ENCODE assay signal across 15 mouse cellular contexts in the genomic region with DNA sequence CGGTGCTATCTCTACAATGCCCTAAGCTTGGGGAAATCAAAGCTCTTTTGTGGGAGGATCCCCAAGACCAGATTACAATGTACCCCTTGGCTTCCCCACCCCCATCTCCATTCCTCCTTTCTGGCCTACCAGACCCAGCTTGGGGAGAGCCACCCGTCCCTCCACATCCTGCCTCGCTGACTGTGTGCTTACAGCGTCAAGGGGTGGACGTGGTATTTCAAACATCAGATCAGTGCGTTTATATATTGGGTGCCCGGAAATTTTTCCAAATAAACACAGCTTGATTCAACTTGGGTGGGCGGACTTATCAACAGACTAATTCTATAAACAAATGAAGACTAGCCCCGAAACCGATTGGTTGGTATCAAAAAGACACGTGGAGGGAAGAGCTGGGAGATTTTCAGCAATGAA. TPM values are rescaled to one million over a fixed set of nuclear protein-coding genes. Genes with fewer than 3 reads are reported as not detected.
DNase-seq lines count a peak whose midpoint lies in the region; ATAC-seq lines count a peak whose summit lies in the region.
"Had no signal": no experiment of that assay in that cellular context is flagged by ENCODE, and none has a peak within 500 bp of the region (broad histone marks: within the 10 kb centered on the region; RNA-seq: fewer than 3 reads in every experiment).

No protein-coding gene starts in this region.

- H3K4me1 ChIP-seq in kidney, embryonic 16.5 days (ENCODE audit: insufficient read depth, low read length) = peaks cover 70% of the 10 kb centered on the region
- peaks cover 16% of the 10 kb centered on the region; the same call in 1 of the 2 replicates for H3K4me1 ChIP-seq in embryonic facial prominence, embryonic 14.5 days (ENCODE audit: control insufficient read depth, insufficient read depth, low read length)

- no peak overlapping the region for H3K9ac ChIP-seq in kidney, embryonic 16.5 days (replicated peaks; ENCODE audit: low read length)
- no peak overlapping the region for H3K9ac ChIP-seq in embryonic facial prominence, embryonic 14.5 days (ENCODE audit: low read depth, low read length)
- H3K9ac ChIP-seq: liver, embryonic 14.5 days; midbrain, embryonic 12.5 days had no signal

- peaks cover 11% of the 10 kb centered on the region; the same call in 1 of the 2 replicates for H3K36me3 ChIP-seq in kidney, embryonic 16.5 days (ENCODE audit: insufficient read depth, low read length)
- H3K36me3 ChIP-seq in embryonic facial prominence, embryonic 14.5 days (ENCODE audit: control insufficient read depth, insufficient read depth, low read length) = no peaks in the 10 kb centered on the region
- H3K36me3 ChIP-seq: midbrain, embryonic 12.5 days; neural tube, embryonic 12.5 days had no signal

- H3K27ac ChIP-seq in kidney, embryonic 16.5 days (ENCODE audit: low read length) = peak overlapping the region; percentile 95
- no peak overlapping the region for H3K27ac ChIP-seq in embryonic facial prominence, embryonic 14.5 days (replicated peaks; ENCODE audit: low read depth, low read length)
- H3K27ac ChIP-seq: liver, embryonic 14.5 days; midbrain, embryonic 12.5 days; neural tube, embryonic 12.5 days had no signal

- peak; percentile 32 for DNase-seq in embryo, embryonic 9.5 days (ENCODE audit: extremely low spot score)
- DNase-seq in embryo, embryonic 10.5 days (ENCODE audit: low spot score) = no peak
- no peak for DNase-seq in kidney, adult 18-20 months
- DNase-seq in embryonic facial prominence, embryonic 14.5 days (ENCODE audit: low spot score) = no peak
- peak; percentile 66 for DNase-seq in lung, postnatal 25 days (ENCODE audit: low spot score)
- DNase-seq in layer of hippocampus, adult 11-12 months (ENCODE audit: low spot score) = no peak
- no peak for DNase-seq in adrenal gland, postnatal 36 days
- DNase-seq: adrenal gland, adult 2 months; retina, postnatal 1 day had no signal

- H3K4me3 ChIP-seq in kidney, embryonic 16.5 days (ENCODE audit: low read length) = no peak overlapping the region; the same call in 1 of the 2 replicates
- H3K4me3 ChIP-seq in embryonic facial prominence, embryonic 14.5 days (ENCODE audit: low read depth, low read length) = no peak overlapping the region

- ATAC-seq in kidney, embryonic 16.5 days (ENCODE audit: low FRiP score, low TSS enrichment) = no peak
- no peak for ATAC-seq in embryonic facial prominence, embryonic 14.5 days (ENCODE audit: low read depth)

- H3K4me2 ChIP-seq in kidney, embryonic 16.5 days (replicated peaks; ENCODE audit: low read depth, low read length) = peak overlapping the region; percentile 69
- peak overlapping the region; percentile 68; the same call in 1 of the 2 replicates for H3K4me2 ChIP-seq in embryonic facial prominence, embryonic 14.5 days (ENCODE audit: low read depth, low read length)

- peaks cover 2% of the 10 kb centered on the region; the same call in 1 of the 2 replicates for H3K9me3 ChIP-seq in kidney, embryonic 16.5 days (ENCODE audit: low read length)
- H3K9me3 ChIP-seq in embryonic facial prominence, embryonic 14.5 days (ENCODE audit: control insufficient read depth, low read length) = no peaks in the 10 kb centered on the region
- H3K9me3 ChIP-seq: midbrain, embryonic 12.5 days had no signal

- 24% methylated on average over 11 of the region's 11 CpGs for WGBS in kidney, embryonic 16.5 days
- 8% methylated on average over 11 of the region's 11 CpGs for whole genome bisulfite sequencing in embryonic facial prominence, embryonic 14.5 days

- peaks cover 48% of the 10 kb centered on the region for H3K27me3 ChIP-seq in kidney, embryonic 16.5 days (ENCODE audit: insufficient read depth, low read length)
- peaks cover 88% of the 10 kb centered on the region for H3K27me3 ChIP-seq in embryonic facial prominence, embryonic 14.5 days (replicated peaks; ENCODE audit: control insufficient read depth, insufficient read depth, low read length)

RNA-seq across cellular contexts. Expression of a gene that starts 0.4 kb away (rescaled TPM):
- polyA plus RNA-seq in kidney, embryonic 16.5 days (2015; fragmentation: Nextera tagmentation; extraction: Ambion mirVana) = 6.5 and 6.7 TPM in 2 replicates
- 0.32 and 0.96 TPM in 2 replicates for polyA plus RNA-seq in embryonic facial prominence, embryonic 14.5 days (2014; fragmentation: Nextera tagmentation; extraction: Ambion mirVana)
- total RNA-seq in adrenal gland, postnatal 36 days (2021) = under 1 TPM; 0.16 to 0.40 TPM
- total RNA-seq: hematopoietic stem cell, adult 5-6 weeks; layer of hippocampus, adult 18-20 months had no signal

RNA-seq across cellular contexts. Expression of a gene that starts 11.3 kb away (rescaled TPM):
- polyA plus RNA-seq in kidney, embryonic 16.5 days (2015; fragmentation: Nextera tagmentation; extraction: Ambion mirVana) = 24.9 and 27.3 TPM in 2 replicates
- 7.4 and 9.4 TPM in 2 replicates for polyA plus RNA-seq in embryonic facial prominence, embryonic 14.5 days (2014; fragmentation: Nextera tagmentation; extraction: Ambion mirVana)
- total RNA-seq in adrenal gland, postnatal 36 days (2021) = 1 to 10 TPM; 4.9 to 8.3 TPM
- total RNA-seq: hematopoietic stem cell, adult 5-6 weeks had no signal

RNA-seq across cellular contexts. Expression of a gene that starts 19.1 kb away (rescaled TPM):
- polyA plus RNA-seq in kidney, embryonic 16.5 days (2015; fragmentation: Nextera tagmentation; extraction: Ambion mirVana) = 75.7 and 81.1 TPM in 2 replicates
- polyA plus RNA-seq in embryonic facial prominence, embryonic 14.5 days (2014; fragmentation: Nextera tagmentation; extraction: Ambion mirVana) = 46.1 and 56.7 TPM in 2 replicates
- total RNA-seq in adrenal gland, postnatal 36 days (2021) = 10 to 100 TPM; 29.5 to 30.6 TPM

RNA-seq across cellular contexts. Expression of a gene that starts 43.1 kb away (rescaled TPM):
- 1.5 and 4.6 TPM in 2 replicates for polyA plus RNA-seq in kidney, embryonic 16.5 days (2015; fragmentation: Nextera tagmentation; extraction: Ambion mirVana)
- polyA plus RNA-seq in embryonic facial prominence, embryonic 14.5 days (2014; fragmentation: Nextera tagmentation; extraction: Ambion mirVana) = 7.0 and 7.6 TPM in 2 replicates
- 1 to 10 TPM in 1 of 2 experiments, under 1 TPM in 1; 0.40 to 1.8 TPM for total RNA-seq in adrenal gland, postnatal 36 days (2021)
- total RNA-seq: hematopoietic stem cell, adult 5-6 weeks had no signal

Comparison
In these comparisons a context has a peak if more than half of its experiments do, and no peak if none do; other contexts are left out.
1. DNase-seq: peak in embryo, embryonic 9.5 days (single experiment) and lung, postnatal 25 days (single experiment); none in embryo, embryonic 10.5 days (single experiment), kidney, adult 18-20 months (single experiment), embryonic facial prominence, embryonic 14.5 days (single experiment), layer of hippocampus, adult 11-12 months (single experiment) and adrenal gland, postnatal 36 days (0 of 2).